Mouse (Mus musculus): ENCODE results near the gene Phf2.

Gene Phf2

GRCm38 (mm10) chr13:48809668-48810067 is 61.3 kb downstream of the Phf2 start:
- in situ Hi-C loops (cut with MboI; ENCODE audit: low sequenced_read_pairs), result loop anchor here (5.0 kb wide), 1 partner anchor 157 kb away; no protein-coding TSS in a partner anchor

- in situ Hi-C loops (cut with MboI; ENCODE audit: low sequenced_read_pairs), result loop anchor here (5.0 kb wide), 1 partner anchor 155 kb away; no protein-coding TSS in a partner anchor
Measured at GRCm38 (mm10) chr13:48807481-48808031, 63.4 kb downstream of the Phf2 start.

- in situ Hi-C loops (cut with MboI; ENCODE audit: low sequenced_read_pairs), result no loop called here
Measured at GRCm38 (mm10) chr13:48802181-48802580, 68.7 kb downstream of the Phf2 start.

- in situ Hi-C loops (cut with MboI; ENCODE audit: low sequenced_read_pairs), result no loop called here
Measured at GRCm38 (mm10) chr13:48800850-48801546, 69.9 kb downstream of the Phf2 start.

- in situ Hi-C loops (cut with MboI; ENCODE audit: low sequenced_read_pairs), result loop anchor here (10.0 kb wide), 1 partner anchor 274 kb away; no protein-coding TSS in a partner anchor
Measured at GRCm38 (mm10) chr13:48798256-48798771, 72.6 kb downstream of the Phf2 start.

- in situ Hi-C loops (cut with MboI; ENCODE audit: low sequenced_read_pairs), result loop anchor here (10.0 kb wide), 1 partner anchor 272 kb away; no protein-coding TSS in a partner anchor
Measured at GRCm38 (mm10) chr13:48796906-48797305, 74.0 kb downstream of the Phf2 start.

GRCm38 (mm10) chr13:48795711-48796110 is 75.2 kb downstream of the Phf2 start:
- in situ Hi-C loops (cut with MboI; ENCODE audit: low sequenced_read_pairs), result loop anchor here (10.0 kb wide), 1 partner anchor 271 kb away; no protein-coding TSS in a partner anchor

GRCm38 (mm10) chr13:48784594-48785298 is 86.2 kb downstream of the Phf2 start:
- in situ Hi-C loops (cut with MboI; ENCODE audit: low sequenced_read_pairs), result no loop called here

GRCm38 (mm10) chr13:48784151-48784550 is 86.8 kb downstream of the Phf2 start:
- in situ Hi-C loops (cut with MboI; ENCODE audit: low sequenced_read_pairs), result no loop called here

GRCm38 (mm10) chr13:48782727-48783725 is 87.9 kb downstream of the Phf2 start:
- in situ Hi-C loops (cut with MboI; ENCODE audit: low sequenced_read_pairs), result no loop called here

- in situ Hi-C loops (cut with MboI; ENCODE audit: low sequenced_read_pairs), result no loop called here
Measured at GRCm38 (mm10) chr13:48780345-48781010, 90.4 kb downstream of the Phf2 start.

GRCm38 (mm10) chr13:48779592-48780344 is 91.2 kb downstream of the Phf2 start:
- in situ Hi-C loops (cut with MboI; ENCODE audit: low sequenced_read_pairs), result no loop called here

- in situ Hi-C loops (cut with MboI; ENCODE audit: low sequenced_read_pairs), result no loop called here
Measured at GRCm38 (mm10) chr13:48778138-48778537, 92.8 kb downstream of the Phf2 start.

GRCm38 (mm10) chr13:48774506-48774905 is 96.4 kb downstream of the Phf2 start:
- in situ Hi-C loops (cut with MboI; ENCODE audit: low sequenced_read_pairs), result no loop called here

GRCm38 (mm10) chr13:48768109-48768508 is 102.8 kb downstream of the Phf2 start:
- in situ Hi-C loops (cut with MboI; ENCODE audit: low sequenced_read_pairs), result no loop called here

GRCm38 (mm10) chr13:48763701-48764245 is 107.1 kb downstream of the Phf2 start:
- in situ Hi-C loops (cut with MboI; ENCODE audit: low sequenced_read_pairs), result no loop called here

- in situ Hi-C loops (cut with MboI; ENCODE audit: low sequenced_read_pairs), result no loop called here
Measured at GRCm38 (mm10) chr13:48760855-48761436, 110.0 kb downstream of the Phf2 start.

- in situ Hi-C loops (cut with MboI; ENCODE audit: low sequenced_read_pairs), result no loop called here
Measured at GRCm38 (mm10) chr13:48756769-48757168, 114.2 kb downstream of the Phf2 start.

All from CH12F3 (cell line).